Mouse (Mus musculus) bone marrow, adult 2 months (tissue): Measurements from ENCODE around the gene Nt5c3b.

ENCODE experiments used
- CTCF ChIP-seq: fragments of 200-500 bp; IDR thresholded peaks from 2 replicates; pipeline ENCODE4 v1.5.1; 2011; ENCODE audit warnings: low read length, control low read depth; ENCODE audit not compliant: control insufficient read depth, insufficient read depth
- POLR2A ChIP-seq: fragments of 200-500 bp; IDR thresholded peaks from 2 replicates; pipeline ENCODE4 v1.6.1; 2011; ENCODE audit warnings: low read depth, mild to moderate bottlenecking, control low read depth, low read length, borderline replicate concordance; ENCODE audit not compliant: control insufficient read depth

DNA sequence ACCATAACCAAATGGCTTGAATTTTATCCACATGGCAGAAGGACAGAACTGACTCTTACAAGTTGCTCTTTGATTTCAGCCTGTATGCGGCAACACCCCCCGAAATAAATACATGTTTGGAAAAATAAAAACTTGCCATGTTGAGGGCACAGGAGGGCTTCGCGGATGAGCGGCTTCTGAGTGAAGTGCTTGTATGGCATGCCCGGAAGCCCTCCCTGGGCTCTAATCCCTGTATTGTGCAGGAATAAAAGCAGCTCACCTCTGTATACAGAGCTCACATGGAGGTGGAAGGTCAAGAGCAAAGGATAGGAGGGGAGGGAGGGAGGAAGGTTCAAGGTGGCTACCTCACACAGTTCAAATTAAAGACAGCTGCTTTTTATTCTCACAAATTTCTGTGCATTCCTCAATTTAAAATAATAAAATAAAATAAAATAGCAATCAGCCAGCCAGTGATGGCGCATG, 49.7 kb downstream of the Nt5c3b start:
- TF ChIP-seq CTCF, result no peak
- no peak for TF ChIP-seq POLR2A
